Mouse (Mus musculus) limb, embryonic 14.5 days (tissue): Measurements from ENCODE around the gene Rtn4rl1. TPM values are rescaled to one million over a fixed set of nuclear protein-coding genes. Genes with fewer than 3 reads are reported as not detected.
"Not testable (repeated sequence)": the region's sequence is repeated elsewhere in the genome, so short reads cannot be mapped to it uniquely, and the experiment has no call there.

Experiments
- ATAC-seq: fragments of 200-750 bp; cut with Nextera tagmentation; 2 replicates; pipeline ENCODE4 v1.8.0; 2017; ENCODE audit warnings: low read depth, moderate number of reproducible peaks, moderate TSS enrichment; ENCODE audit not compliant: low FRiP score
- DNase-seq: peaks from one replicate; pipeline ENCODE4 v3.0.0-alpha.2; 2015; ENCODE audit warnings: low spot score
- H3K27ac ChIP-seq: fragments of 300-500 bp; sonication (generic); replicated peaks from 2 replicates; pipeline ENCODE4 v1.5.1; 2014; ENCODE audit warnings: low read depth, mild to moderate bottlenecking, low read length, moderate library complexity, mixed read lengths
- H3K27me3 ChIP-seq: fragments of 300-500 bp; sonication (generic); 2 replicates; pipeline ENCODE4 v1.6.1; 2014; ENCODE audit warnings: low read length, mixed read lengths; ENCODE audit not compliant: control insufficient read depth, insufficient read depth
- H3K36me3 ChIP-seq: fragments of 300-500 bp; sonication (generic); 2 replicates; pipeline ENCODE4 v1.6.1; 2014; ENCODE audit warnings: mild to moderate bottlenecking, low read length, moderate library complexity, mixed read lengths; ENCODE audit not compliant: control insufficient read depth, insufficient read depth
- H3K4me1 ChIP-seq: fragments of 300-500 bp; sonication (generic); 2 replicates; pipeline ENCODE4 v1.6.1; 2014; ENCODE audit warnings: antibody characterized with exemption, low read length, mixed read lengths; ENCODE audit not compliant: control insufficient read depth, insufficient read depth
- H3K4me2 ChIP-seq: fragments of 300-500 bp; sonication (generic); replicated peaks from 2 replicates; pipeline ENCODE4 v1.6.1; 2014; ENCODE audit warnings: low read depth, mild to moderate bottlenecking, low read length, moderate library complexity; ENCODE audit not compliant: severe bottlenecking
- H3K4me3 ChIP-seq: fragments of 300-500 bp; sonication (generic); replicated peaks from 2 replicates; pipeline ENCODE4 v1.5.1; 2014; ENCODE audit warnings: low read length
- H3K9ac ChIP-seq: fragments of 300-500 bp; sonication (generic); 2 replicates; pipeline ENCODE4 v1.6.1; 2014; ENCODE audit warnings: mild to moderate bottlenecking, low read depth, low read length, moderate library complexity; ENCODE audit not compliant: severe bottlenecking
- H3K9me3 ChIP-seq: fragments of 300-500 bp; sonication (generic); 2 replicates; pipeline ENCODE4 v1.6.1; 2016; ENCODE audit warnings: low read length; ENCODE audit not compliant: control insufficient read depth
- POLR2A ChIP-seq: fragments of 200-500 bp; IDR thresholded peaks from 2 replicates; pipeline ENCODE4 v1.8.0; 2012; ENCODE audit warnings: inconsistent platforms, mild to moderate bottlenecking, moderate library complexity, borderline replicate concordance; ENCODE audit not compliant: insufficient read depth, insufficient read length; ENCODE audit errors: extremely low read depth
- WGBS: fragments of 180-500 bp; shearing (Covaris S2); extraction: QIAGEN DNeasy Blood & Tissue Kit; methylation state at CpG from one replicate; pipeline ENCODE4 v1.1.7; 2014; 5-methylcytosine and 5-hydroxymethylcytosine counted together
- polyA plus RNA-seq, 2 experiments: library from polyadenylated mRNA; depleted of rRNA in 1 of 2; stranded (reverse) in 1 of 2; unstranded in 1 of 2; fragments of >200 nt; fragmentation: Nextera tagmentation in 1 of 2; extraction: Ambion mirVana in 1 of 2; gene quantifications; 2 replicates each; pipeline versions ENCODE4 v1.2.1 to v1.2.3; 2012 to 2014

The Rtn4rl1 gene
- polyA plus RNA-seq, 2 experiments: 3.4 to 4.4 TPM

- H3K9me3 ChIP-seq: no peaks in the 10 kb centered on the region
- no peaks in the 10 kb centered on the region for H3K36me3 ChIP-seq
- WGBS: 7% methylated on average over 16 of the region's 16 CpGs
- H3K4me1 ChIP-seq: peaks cover 43% of the 10 kb centered on the region
- DNase-seq (no peak), ATAC-seq (no peak)
- peaks cover 21% of the 10 kb centered on the region for H3K27me3 ChIP-seq
- no peak for TF ChIP-seq POLR2A
- 0 out of 2 replicates have a peak overlapping the region, but pooled peaks have one; percentile 21 for H3K9ac ChIP-seq
- peak overlapping the region; percentile 45 for H3K4me2 ChIP-seq
- H3K27ac ChIP-seq: no peak overlapping the region
- peak overlapping the region; percentile 15 for H3K4me3 ChIP-seq
These were observed 85.9 kb downstream of the Rtn4rl1 start for GRCm38 (mm10) chr11:75279342-75280065.

GRCm38 (mm10) chr11:75280066-75280410 lies 86.5 kb downstream of the Rtn4rl1 start:
- H3K27ac ChIP-seq: no peak overlapping the region
- no peak overlapping the region for H3K4me3 ChIP-seq
- DNase-seq (no peak), ATAC-seq (no peak)
- peaks cover 39% of the 10 kb centered on the region for H3K4me1 ChIP-seq
- H3K4me2 ChIP-seq: no peak overlapping the region
- H3K9me3 ChIP-seq: no peaks in the 10 kb centered on the region
- no peaks in the 10 kb centered on the region for H3K36me3 ChIP-seq
- no peak overlapping the region for H3K9ac ChIP-seq
- 52% methylated on average over 5 of the region's 5 CpGs for WGBS
- no peak for TF ChIP-seq POLR2A
- peaks cover 21% of the 10 kb centered on the region for H3K27me3 ChIP-seq

- no peak overlapping the region for H3K9ac ChIP-seq
- H3K4me3 ChIP-seq: no peak overlapping the region
- H3K27ac ChIP-seq: no peak overlapping the region
- DNase-seq (no peak), ATAC-seq (no peak)
- H3K4me2 ChIP-seq: no peak overlapping the region
- no peaks in the 10 kb centered on the region for H3K36me3 ChIP-seq
- H3K9me3 ChIP-seq: no peaks in the 10 kb centered on the region
- WGBS: 46% methylated on average over 5 of the region's 5 CpGs
- peaks cover 21% of the 10 kb centered on the region for H3K27me3 ChIP-seq
- no peak for TF ChIP-seq POLR2A
- H3K4me1 ChIP-seq: peaks cover 34% of the 10 kb centered on the region
These were observed 86.9 kb downstream of the Rtn4rl1 start for GRCm38 (mm10) chr11:75280435-75281001.

- peaks cover 21% of the 10 kb centered on the region for H3K27me3 ChIP-seq
- no peak overlapping the region for H3K27ac ChIP-seq
- WGBS: 7% methylated on average over 29 of the region's 29 CpGs
- H3K4me2 ChIP-seq: peak overlapping the region; percentile 33
- H3K4me1 ChIP-seq: peaks cover 33% of the 10 kb centered on the region
- no peak for TF ChIP-seq POLR2A
- 0 out of 2 replicates have a peak overlapping the region, but pooled peaks have one; percentile 7 for H3K4me3 ChIP-seq
- ATAC-seq (no peak), DNase-seq (no peak)
- no peaks in the 10 kb centered on the region for H3K9me3 ChIP-seq
- no peak overlapping the region for H3K9ac ChIP-seq
- no peaks in the 10 kb centered on the region for H3K36me3 ChIP-seq
These were observed 88.0 kb downstream of the Rtn4rl1 start for GRCm38 (mm10) chr11:75281380-75282256.

GRCm38 (mm10) chr11:75282496-75283120 lies 89.0 kb downstream of the Rtn4rl1 start:
- H3K27me3 ChIP-seq: peaks cover 21% of the 10 kb centered on the region
- TF ChIP-seq POLR2A: no peak
- peaks cover 33% of the 10 kb centered on the region for H3K4me1 ChIP-seq
- 16% methylated on average over 13 of the region's 13 CpGs for WGBS
- H3K9ac ChIP-seq: no peak overlapping the region
- H3K9me3 ChIP-seq: no peaks in the 10 kb centered on the region
- DNase-seq (no peak), ATAC-seq (no peak)
- H3K27ac ChIP-seq: no peak overlapping the region
- peak overlapping the region; percentile 33; the same call in 1 of the 2 replicates for H3K4me2 ChIP-seq
- H3K36me3 ChIP-seq: no peaks in the 10 kb centered on the region
- 0 out of 2 replicates have a peak overlapping the region, but pooled peaks have one; percentile 9 for H3K4me3 ChIP-seq

- not testable (repeated sequence) for ATAC-seq
- 73% methylated on average over 3 of the region's 3 CpGs for WGBS
These were observed 90.2 kb downstream of the Rtn4rl1 start for GRCm38 (mm10) chr11:75283784-75284183.

More at GRCm38 (mm10) chr11:75283784-75284183, 90.2 kb downstream of the Rtn4rl1 start:
- not testable (repeated sequence) for H3K27ac ChIP-seq, DNase-seq, H3K4me3 ChIP-seq, H3K9me3 ChIP-seq, H3K36me3 ChIP-seq, H3K9ac ChIP-seq, H3K4me2 ChIP-seq
- Histone ChIP-seq H3K4me1 (peaks cover 33% of the 10 kb centered on the region), H3K27me3 (peaks cover 21% of the 10 kb centered on the region)
